Mouse (Mus musculus) CH12.LX (cell line): ENCODE measurements around the gene Ost4. TPM values are rescaled to one million over a fixed set of nuclear protein-coding genes. Genes with fewer than 3 reads are reported as not detected.

Source experiments
- DNase-seq: peaks from one replicate; pipeline ENCODE4 v3.0.0-alpha.2; 2013; ENCODE audit errors: extremely low read depth
- H3K27ac ChIP-seq: 2 replicates; pipeline ENCODE4 v1.5.1; 2012; ENCODE audit warnings: low read depth, mild to moderate bottlenecking, control low read depth, moderate library complexity; ENCODE audit not compliant: insufficient read depth
- H3K27me3 ChIP-seq: replicated peaks from 2 replicates; pipeline ENCODE3; 2012; ENCODE audit warnings: inconsistent platforms
- H3K36me3 ChIP-seq, 2 experiments: replicated peaks in 1 of 2; 2 replicates each; pipeline versions ENCODE3 to v1.6.1; 2012; ENCODE audit warnings: inconsistent platforms in 1 of 2, low read length in 1 of 2, mild to moderate bottlenecking in 1 of 2, mixed read lengths in 1 of 2, moderate library complexity in 1 of 2; ENCODE audit not compliant: control insufficient read depth in 1 of 2, insufficient read depth in 1 of 2
- H3K4me1 ChIP-seq, 2 experiments: 2 replicates each; pipeline ENCODE4 v1.6.1; 2012; ENCODE audit warnings: inconsistent platforms in 1 of 2, moderate library complexity in 1 of 2; ENCODE audit not compliant: insufficient read depth in 2 of 2, control insufficient read depth in 1 of 2
- H3K4me2 ChIP-seq: 2 replicates; pipeline ENCODE4 v1.6.1; 2012; ENCODE audit warnings: low read depth, mild to moderate bottlenecking, control low read depth; ENCODE audit not compliant: poor library complexity, insufficient read depth, severe bottlenecking
- H3K4me3 ChIP-seq, 3 experiments: fragments of 150-350 bp in 1 of 3; sonication (generic) in 1 of 3; replicated peaks in 1 of 3; 2 replicates each; pipeline versions ENCODE3 to v1.5.1; 2011 to 2012; ENCODE audit warnings: low read depth in 2 of 3, low read length in 2 of 3, mild to moderate bottlenecking in 2 of 3, moderate library complexity in 2 of 3, control low read depth in 1 of 3, improper control_type of control experiment in 1 of 3, inconsistent platforms in 1 of 3, mixed read lengths in 1 of 3; ENCODE audit not compliant: poor library complexity in 1 of 3
- H3K79me2 ChIP-seq: replicated peaks from 2 replicates; pipeline ENCODE4 v1.6.1; 2012; ENCODE audit warnings: mild to moderate bottlenecking, moderate library complexity; ENCODE audit not compliant: control insufficient read depth, poor library complexity, insufficient read depth, severe bottlenecking; ENCODE audit errors: extremely low read depth
- H3K9ac ChIP-seq: 2 replicates; pipeline ENCODE4 v1.6.1; 2012; ENCODE audit warnings: low read depth, mild to moderate bottlenecking, control low read depth, moderate library complexity; ENCODE audit not compliant: insufficient read depth
- H3K9me3 ChIP-seq: replicated peaks from 2 replicates; pipeline ENCODE3; 2012; ENCODE audit warnings: low read length, inconsistent platforms, mixed read lengths
- BHLHE40 ChIP-seq: IDR thresholded peaks from 2 replicates; pipeline ENCODE4 v1.6.1; 2011; ENCODE audit warnings: mild to moderate bottlenecking, low read depth, low read length, improper control_type of control experiment
- IRF4 ChIP-seq: IDR thresholded peaks from 2 replicates; pipeline ENCODE4 v1.6.1; 2014; ENCODE audit warnings: low read depth, mild to moderate bottlenecking, inconsistent platforms, low read length, improper control_type of control experiment
- JUN ChIP-seq: IDR thresholded peaks from 2 replicates; pipeline ENCODE4 v1.6.1; 2011; ENCODE audit warnings: low read depth, mild to moderate bottlenecking, low read length, improper control_type of control experiment, moderate library complexity; ENCODE audit not compliant: insufficient read depth
- KAT2A ChIP-seq: IDR thresholded peaks from 2 replicates; pipeline ENCODE4 v1.6.1; 2012; ENCODE audit warnings: low read length, improper control_type of control experiment, inconsistent platforms; ENCODE audit not compliant: insufficient replicate concordance
- MAX ChIP-seq: IDR thresholded peaks from 2 replicates; pipeline ENCODE4 v1.6.1; 2011; ENCODE audit warnings: low read length, improper control_type of control experiment
- NRF1 ChIP-seq: IDR thresholded peaks from 2 replicates; pipeline ENCODE4 v1.6.1; 2014; ENCODE audit warnings: low read depth, mild to moderate bottlenecking, inconsistent platforms, low read length, improper control_type of control experiment, moderate library complexity
- POLR2A ChIP-seq: IDR thresholded peaks from 2 replicates; pipeline ENCODE4 v1.6.1; 2011; ENCODE audit warnings: low read depth, mild to moderate bottlenecking, improper control_type of control experiment, low read length
- RCOR1 ChIP-seq: conservative IDR thresholded peaks from 2 replicates; pipeline ENCODE4 v1.6.1; 2012; ENCODE audit warnings: low read depth, mild to moderate bottlenecking, inconsistent platforms, low read length, improper control_type of control experiment
- SMC3 ChIP-seq: IDR thresholded peaks from 2 replicates; pipeline ENCODE4 v1.6.1; 2011; ENCODE audit warnings: low read depth, low read length, improper control_type of control experiment
- UBTF ChIP-seq: IDR thresholded peaks from 2 replicates; pipeline ENCODE4 v1.6.1; 2012; ENCODE audit warnings: low read depth, mild to moderate bottlenecking, inconsistent platforms, low read length, improper control_type of control experiment, moderate library complexity
- ZKSCAN1 ChIP-seq: IDR thresholded peaks from 2 replicates; pipeline ENCODE4 v1.6.1; 2012; ENCODE audit warnings: low read depth, inconsistent platforms, low read length, improper control_type of control experiment, borderline replicate concordance
- ZNF384 ChIP-seq: IDR thresholded peaks from 2 replicates; pipeline ENCODE4 v1.6.1; 2012; ENCODE audit warnings: low read depth, low read length, improper control_type of control experiment, inconsistent platforms
- dilution Hi-C: fragments of 300-500 bp; cut with MboI; formaldehyde crosslinking; loops from 2 replicates; pipeline ENCODE4 v1.14.3; 2020; ENCODE audit warnings: low sequenced_read_pairs; ENCODE audit not compliant: extremely low pct_unique_long_range_greater_than_20kb, extremely low pct_ligation_motif_present
- in situ Hi-C: fragments of 300-500 bp; cut with MboI; formaldehyde crosslinking; loops from 3 replicates; pipeline ENCODE4 v1.14.3; 2019; ENCODE audit warnings: low sequenced_read_pairs, low pct_ligation_motif_present, low pct_unique_long_range_greater_than_20kb, mixed read lengths
- polyA plus RNA-seq: library from polyadenylated mRNA; unstranded; fragments of >175 nt; gene quantifications from 2 replicates; pipeline ENCODE4 v1.2.1, GENCODE M21; 2012; ENCODE audit warnings: low read depth; ENCODE audit not compliant: insufficient read length
- total RNA-seq, 2 experiments: library from RNA; depleted of rRNA; stranded (reverse); fragments of 300-350 nt in 1 of 2; fragments of >200 nt in 1 of 2; gene quantifications; 2 replicates each; pipeline ENCODE4 v1.2.3; 2012 to 2014

The Ost4 gene
- total and polyA plus RNA-seq, 3 experiments, result 181 to 330 (median 263) TPM

GRCm38 (mm10) chr5:30878616-30879015 lies 29.0 kb downstream of the Ost4 start:
- dilution Hi-C loops, result no loop called here
- no peaks in the 10 kb centered on the region for H3K79me2 ChIP-seq

GRCm38 (mm10) chr5:30874365-30874764 lies 33.2 kb downstream of the Ost4 start:
- Histone ChIP-seq H3K9me3 (no peaks in the 10 kb centered on the region), H3K27ac (no peak overlapping the region), H3K4me3 (no peak overlapping the region), H3K4me1 (peaks cover 0 to 10% of the 10 kb centered on the region in 2 experiments; a peak in 2 of 4 replicates), H3K79me2 (peaks cover 9% of the 10 kb centered on the region), H3K9ac (no peak overlapping the region), H3K36me3 (peaks cover 60 to 83% of the 10 kb centered on the region in 2 experiments), H3K4me2 (no peak overlapping the region), H3K27me3 (no peaks in the 10 kb centered on the region)
- in situ Hi-C loops, result no loop called here
- DNase-seq, result no peak
- dilution Hi-C loops, result no loop called here
- TF ChIP-seq UBTF (no peak), BHLHE40 (no peak), JUN (no peak), SMC3 (no peak), RCOR1 (no peak)

More at GRCm38 (mm10) chr5:30878616-30879015, 29.0 kb downstream of the Ost4 start:
- Histone ChIP-seq H3K36me3 (peaks cover 35 to 53% of the 10 kb centered on the region in 2 experiments), H3K9me3 (no peaks in the 10 kb centered on the region), H3K4me1 (peaks cover 0 to 3% of the 10 kb centered on the region in 2 experiments; a peak in 1 of 4 replicates), H3K4me3 (no peak overlapping the region), H3K27ac (no peak overlapping the region), H3K9ac (no peak overlapping the region), H3K27me3 (no peaks in the 10 kb centered on the region), H3K4me2 (no peak overlapping the region)
- TF ChIP-seq NRF1 (no peak), KAT2A (no peak), BHLHE40 (no peak), ZNF384 (no peak)
- no peak for DNase-seq
- in situ Hi-C loops, result no loop called here

- no peak for TF ChIP-seq POLR2A
- no peak for TF ChIP-seq NRF1
- no peak for TF ChIP-seq KAT2A
- no peak for TF ChIP-seq MAX
- no peak for TF ChIP-seq UBTF
- no peak for TF ChIP-seq IRF4
- TF ChIP-seq ZKSCAN1, result no peak
- no peak for DNase-seq
- no peak overlapping the region for H3K9ac ChIP-seq
- peaks cover 60 to 69% of the 10 kb centered on the region in 2 experiments for H3K36me3 ChIP-seq
- H3K4me1 ChIP-seq, result peaks cover 0 to 23% of the 10 kb centered on the region in 2 experiments; a peak in 2 of 4 replicates
- H3K27me3 ChIP-seq, result no peaks in the 10 kb centered on the region
- H3K4me2 ChIP-seq, result no peak overlapping the region
- H3K79me2 ChIP-seq, result peaks cover 9% of the 10 kb centered on the region
- H3K27ac ChIP-seq, result no peak overlapping the region
- in situ Hi-C loops (no loop called here), dilution Hi-C loops (no loop called here)
- H3K4me3 ChIP-seq, result no peak overlapping the region
- no peaks in the 10 kb centered on the region for H3K9me3 ChIP-seq
Observed at GRCm38 (mm10) chr5:30872574-30872973, 35.0 kb downstream of the Ost4 start.
